ENCODE assay signal across 29 mouse cellular contexts in genomic region chr4:9196435-9196834, GRCm38 (mm10).
DNase-seq lines count a peak whose midpoint lies in the region; ATAC-seq and TF ChIP-seq lines count a peak whose summit lies in the region.
"Had no signal": no experiment of that assay in that cellular context is flagged by ENCODE, and none has a peak within 500 bp of the region (broad histone marks: within the 10 kb centered on the region; RNA-seq: fewer than 3 reads in every experiment).

No protein-coding gene starts in this region.

- no peaks in the 10 kb centered on the region for H3K9me3 ChIP-seq in forebrain, postnatal 0 days (ENCODE audit: low read length)
- no peaks in the 10 kb centered on the region for H3K9me3 ChIP-seq in forebrain, embryonic 16.5 days (ENCODE audit: control insufficient read depth, low read length)
- H3K9me3 ChIP-seq in midbrain, embryonic 15.5 days, result no peaks in the 10 kb centered on the region
- no peaks in the 10 kb centered on the region for H3K9me3 ChIP-seq in midbrain, embryonic 10.5 days (replicated peaks)
- no peaks in the 10 kb centered on the region for H3K9me3 ChIP-seq in hindbrain, postnatal 0 days (ENCODE audit: low read length)
- H3K9me3 ChIP-seq: embryonic facial prominence, embryonic 10.5 days; embryonic facial prominence, embryonic 15.5 days; heart, embryonic 10.5 days; heart, embryonic 15.5 days; limb, embryonic 12.5 days; liver, embryonic 15.5 days; neural tube, embryonic 12.5 days had no signal

- H3K4me1 ChIP-seq in forebrain, postnatal 0 days (ENCODE audit: insufficient read depth), result no peaks in the 10 kb centered on the region
- H3K4me1 ChIP-seq in forebrain, embryonic 16.5 days (replicated peaks; ENCODE audit: control insufficient read depth, insufficient read depth, low read length), result no peaks in the 10 kb centered on the region
- 0 out of 2 replicates have a peak, but pooled peaks cover 4% of the 10 kb centered on the region for H3K4me1 ChIP-seq in midbrain, embryonic 15.5 days
- H3K4me1 ChIP-seq in midbrain, embryonic 10.5 days, result peaks cover 9% of the 10 kb centered on the region; the same call in 1 of the 2 replicates
- H3K4me1 ChIP-seq in hindbrain, postnatal 0 days (ENCODE audit: insufficient read depth, low read length), result no peaks in the 10 kb centered on the region
- H3K4me1 ChIP-seq: embryonic facial prominence, embryonic 10.5 days; embryonic facial prominence, embryonic 15.5 days; heart, embryonic 10.5 days; heart, embryonic 15.5 days; limb, embryonic 12.5 days; liver, embryonic 15.5 days had no signal

- WGBS in forebrain, postnatal 0 days, result 20% methylated on average over 4 of the region's 4 CpGs
- WGBS in forebrain, embryonic 16.5 days, result 27% methylated on average over 4 of the region's 4 CpGs
- 25% methylated on average over 4 of the region's 4 CpGs for WGBS in midbrain, embryonic 15.5 days
- 56% methylated on average over 4 of the region's 4 CpGs for WGBS in midbrain, embryonic 10.5 days
- 22% methylated on average over 4 of the region's 4 CpGs for WGBS in hindbrain, postnatal 0 days

- no peak overlapping the region for H3K9ac ChIP-seq in forebrain, postnatal 0 days
- H3K9ac ChIP-seq in forebrain, embryonic 16.5 days (replicated peaks; ENCODE audit: low read depth, low read length), result no peak overlapping the region
- no peak overlapping the region for H3K9ac ChIP-seq in midbrain, embryonic 15.5 days
- H3K9ac ChIP-seq in hindbrain, postnatal 0 days (replicated peaks; ENCODE audit: low read length), result no peak overlapping the region
- H3K9ac ChIP-seq: embryonic facial prominence, embryonic 15.5 days; heart, embryonic 15.5 days; limb, embryonic 12.5 days; liver, embryonic 15.5 days; lung, embryonic 14.5 days; neural tube, embryonic 12.5 days had no signal

- H3K4me2 ChIP-seq in forebrain, postnatal 0 days (ENCODE audit: low read depth), result no peak overlapping the region
- no peak overlapping the region for H3K4me2 ChIP-seq in forebrain, embryonic 16.5 days (ENCODE audit: low read length)
- no peak overlapping the region for H3K4me2 ChIP-seq in midbrain, embryonic 15.5 days
- no peak overlapping the region for H3K4me2 ChIP-seq in hindbrain, postnatal 0 days (ENCODE audit: low read depth, low read length)
- H3K4me2 ChIP-seq: embryonic facial prominence, embryonic 15.5 days; heart, embryonic 15.5 days; limb, embryonic 12.5 days; liver, embryonic 15.5 days; lung, embryonic 14.5 days; neural tube, embryonic 12.5 days had no signal

- no peak for TF ChIP-seq CTCF in forebrain, postnatal 0 days (IDR thresholded peaks at IDR 0.05; ENCODE audit: low read depth)
- TF ChIP-seq CTCF in hindbrain, postnatal 0 days (IDR thresholded peaks at IDR 0.05; ENCODE audit: low read depth), result no peak

- no peak overlapping the region for H3K4me3 ChIP-seq in forebrain, postnatal 0 days (ENCODE audit: low read depth, low read length)
- H3K4me3 ChIP-seq in forebrain, embryonic 16.5 days (replicated peaks; ENCODE audit: low read length), result no peak overlapping the region
- no peak overlapping the region for H3K4me3 ChIP-seq in midbrain, embryonic 15.5 days
- no peak overlapping the region for H3K4me3 ChIP-seq in midbrain, embryonic 10.5 days
- no peak overlapping the region for H3K4me3 ChIP-seq in hindbrain, postnatal 0 days (ENCODE audit: low read length)
- H3K4me3 ChIP-seq: embryonic facial prominence, embryonic 10.5 days; embryonic facial prominence, embryonic 15.5 days; heart, embryonic 10.5 days; heart, embryonic 15.5 days; limb, embryonic 12.5 days; liver, embryonic 15.5 days; neural tube, embryonic 12.5 days had no signal

- no peaks in the 10 kb centered on the region for H3K36me3 ChIP-seq in forebrain, postnatal 0 days (ENCODE audit: insufficient read depth)
- no peaks in the 10 kb centered on the region for H3K36me3 ChIP-seq in forebrain, embryonic 16.5 days (ENCODE audit: control insufficient read depth, insufficient read depth)
- H3K36me3 ChIP-seq in midbrain, embryonic 15.5 days (replicated peaks), result no peaks in the 10 kb centered on the region
- H3K36me3 ChIP-seq in midbrain, embryonic 10.5 days, result no peaks in the 10 kb centered on the region
- no peaks in the 10 kb centered on the region for H3K36me3 ChIP-seq in hindbrain, postnatal 0 days (ENCODE audit: insufficient read depth, low read length)
- H3K36me3 ChIP-seq: embryonic facial prominence, embryonic 10.5 days; embryonic facial prominence, embryonic 15.5 days; heart, embryonic 10.5 days; heart, embryonic 15.5 days; limb, embryonic 12.5 days; liver, embryonic 15.5 days; neural tube, embryonic 12.5 days had no signal

- no peaks in the 10 kb centered on the region for H3K27me3 ChIP-seq in forebrain, postnatal 0 days (ENCODE audit: insufficient read depth, low read length)
- H3K27me3 ChIP-seq in forebrain, embryonic 16.5 days (replicated peaks; ENCODE audit: control insufficient read depth, insufficient read depth, low read length), result no peaks in the 10 kb centered on the region
- H3K27me3 ChIP-seq in midbrain, embryonic 15.5 days (replicated peaks), result no peaks in the 10 kb centered on the region
- H3K27me3 ChIP-seq in midbrain, embryonic 10.5 days (ENCODE audit: low read depth, poor library complexity, severe bottlenecking), result no peaks in the 10 kb centered on the region
- no peaks in the 10 kb centered on the region for H3K27me3 ChIP-seq in hindbrain, postnatal 0 days (ENCODE audit: insufficient read depth, low read length)
- H3K27me3 ChIP-seq: embryonic facial prominence, embryonic 15.5 days; heart, embryonic 15.5 days; limb, embryonic 12.5 days; liver, embryonic 15.5 days; neural tube, embryonic 12.5 days had no signal

- intact Hi-C loops in left cerebral cortex, postnatal 36 days (cut with DNase I), result no loop called here

- ATAC-seq in forebrain, postnatal 0 days, result peak; percentile 14; the same call in 1 of the 2 replicates
- ATAC-seq in forebrain, embryonic 16.5 days, result no peak
- ATAC-seq in midbrain, embryonic 15.5 days (replicated peaks), result no peak
- 0 out of 2 replicates have a peak, but pooled peaks have one; percentile 15 for ATAC-seq in hindbrain, postnatal 0 days
- ATAC-seq: CD4-positive, CD25-positive, alpha-beta regulatory T cell, adult 4 months; intestine, postnatal 0 days had no signal

- peak; percentile 5 for DNase-seq in forebrain, postnatal 0 days
- no peak for DNase-seq in midbrain, embryonic 10.5 days (ENCODE audit: low spot score)
- DNase-seq in hindbrain, postnatal 0 days (ENCODE audit: low spot score), result peak; percentile 7
- no peak for DNase-seq in adrenal gland, adult 8-10 months
- DNase-seq in left cerebral cortex, postnatal 36 days (ENCODE audit: low spot score in 2 of 2), result no peak
- DNase-seq: adrenal gland, postnatal 36 days; cerebellum, adult 2 months; cerebellum, postnatal 14 days; gastrocnemius, postnatal 25 days; heart, adult 11 months; kidney, adult 9 months; kidney, postnatal 10 days; layer of hippocampus, adult 9-11 months; lung, embryonic 14.5 days; lung, postnatal 14 days; retina, postnatal 1 day; right cerebral cortex, postnatal 14 days; thymus, postnatal 4 days had no signal

- no peak overlapping the region for H3K27ac ChIP-seq in forebrain, postnatal 0 days (ENCODE audit: low read depth, low read length)
- no peak overlapping the region for H3K27ac ChIP-seq in forebrain, embryonic 16.5 days (ENCODE audit: low read length)
- 0 out of 2 replicates have a peak overlapping the region, but pooled peaks have one; percentile 7 for H3K27ac ChIP-seq in midbrain, embryonic 15.5 days
- no peak overlapping the region for H3K27ac ChIP-seq in midbrain, embryonic 10.5 days (replicated peaks)
- no peak overlapping the region for H3K27ac ChIP-seq in hindbrain, postnatal 0 days
- H3K27ac ChIP-seq: embryonic facial prominence, embryonic 10.5 days; embryonic facial prominence, embryonic 15.5 days; heart, embryonic 10.5 days; heart, embryonic 15.5 days; limb, embryonic 12.5 days; liver, embryonic 15.5 days; neural tube, embryonic 12.5 days had no signal

Comparison
In these comparisons a context has a peak if more than half of its experiments do, and no peak if none do; other contexts are left out.
1. ATAC-seq: peak in forebrain, postnatal 0 days (single experiment) and hindbrain, postnatal 0 days (single experiment); none in forebrain, embryonic 16.5 days (single experiment) and midbrain, embryonic 15.5 days (single experiment).
2. DNase-seq: peak in forebrain, postnatal 0 days (single experiment) and hindbrain, postnatal 0 days (single experiment); none in midbrain, embryonic 10.5 days (single experiment), adrenal gland, adult 8-10 months (single experiment) and left cerebral cortex, postnatal 36 days (0 of 2).